Mouse (Mus musculus) lung, embryonic 14.5 days (tissue): ENCODE measurements at regions not wholly inside any gene's neighbourhood (a gene's known extent, or its start where the extent isn't known, plus 50 kb on each side); places are given as distances from the start of the nearest gene placed in this dataset.

Experiments used
- ATAC-seq: fragments of 200-750 bp; cut with Nextera tagmentation; 2 replicates; pipeline ENCODE4 v1.8.0; 2017; ENCODE audit warnings: mild to moderate bottlenecking, moderate TSS enrichment, moderate library complexity; ENCODE audit not compliant: insufficient read depth
- DNase-seq: peaks from one replicate; pipeline ENCODE4 v3.0.0-alpha.2; 2015
- H3K27ac ChIP-seq: fragments of 300-500 bp; sonication (generic); 2 replicates; pipeline ENCODE4 v1.5.1; 2014; ENCODE audit warnings: low read depth, mild to moderate bottlenecking, moderate library complexity
- H3K27me3 ChIP-seq: fragments of 300-500 bp; sonication (generic); 2 replicates; pipeline ENCODE4 v1.6.1; 2014; ENCODE audit warnings: low read length, control low read depth; ENCODE audit not compliant: insufficient read depth
- H3K36me3 ChIP-seq: fragments of 300-500 bp; sonication (generic); 2 replicates; pipeline ENCODE4 v1.6.1; 2014; ENCODE audit warnings: control low read depth; ENCODE audit not compliant: insufficient read depth
- H3K4me1 ChIP-seq: fragments of 300-500 bp; sonication (generic); 2 replicates; pipeline ENCODE4 v1.6.1; 2014; ENCODE audit warnings: antibody characterized with exemption, control low read depth; ENCODE audit not compliant: insufficient read depth
- H3K4me2 ChIP-seq: fragments of 300-500 bp; sonication (generic); 2 replicates; pipeline ENCODE4 v1.6.1; 2014; ENCODE audit warnings: mild to moderate bottlenecking
- H3K4me3 ChIP-seq: fragments of 300-500 bp; sonication (generic); 2 replicates; pipeline ENCODE4 v1.5.1; 2014; ENCODE audit warnings: low read depth, low read length
- H3K9ac ChIP-seq: fragments of 300-500 bp; sonication (generic); 2 replicates; pipeline ENCODE4 v1.6.1; 2014
- H3K9me3 ChIP-seq: fragments of 300-500 bp; sonication (generic); 2 replicates; pipeline ENCODE4 v1.6.1; 2016; ENCODE audit warnings: low read depth, low read length, control low read depth
- CTCF ChIP-seq: IDR thresholded peaks from 2 replicates; pipeline ENCODE4 v1.5.1; 2016; ENCODE audit warnings: antibody characterized with exemption, low read depth
- WGBS: fragments of 180-500 bp; shearing (Covaris S2); extraction: QIAGEN DNeasy Blood & Tissue Kit; methylation state at CpG from one replicate; pipeline ENCODE4 v1.1.7; 2014; 5-methylcytosine and 5-hydroxymethylcytosine counted together

GRCm38 (mm10) chr1:75866556-75866955, 320.5 kb downstream of the Slc4a3 start:
- DNase-seq (peak; percentile 62), ATAC-seq (peak; percentile 28; the same call in 1 of the 2 replicates)
- H3K4me1 ChIP-seq = no peaks in the 10 kb centered on the region; the same call in 1 of the 2 replicates
- WGBS = 42% methylated on average over 6 of the region's 6 CpGs
- no peak overlapping the region for H3K4me3 ChIP-seq
- no peaks in the 10 kb centered on the region for H3K27me3 ChIP-seq
- H3K36me3 ChIP-seq = no peaks in the 10 kb centered on the region
- no peak overlapping the region for H3K9ac ChIP-seq
- H3K27ac ChIP-seq = no peak overlapping the region
- no peaks in the 10 kb centered on the region for H3K9me3 ChIP-seq
- H3K4me2 ChIP-seq = no peak overlapping the region
- TF ChIP-seq CTCF = no peak

DNA sequence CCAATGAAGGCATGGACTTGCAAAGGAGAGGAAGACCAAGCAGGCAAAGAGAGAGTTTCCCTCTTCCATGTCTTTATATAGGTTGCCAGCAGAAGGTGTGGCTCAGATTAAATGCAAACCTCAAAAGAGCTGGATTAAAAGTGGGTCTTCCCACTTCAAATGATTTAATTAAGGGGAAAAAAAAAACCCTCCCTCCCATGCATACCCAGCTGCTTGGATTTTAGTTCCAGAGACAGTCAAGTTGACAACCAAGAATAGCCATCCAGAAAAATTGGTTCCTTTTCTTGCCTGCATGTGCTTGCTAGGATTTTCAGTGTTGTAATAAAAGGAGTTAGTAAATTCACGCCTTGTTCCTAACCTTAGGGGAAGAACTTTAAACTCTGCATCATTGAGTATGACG, 323.3 kb downstream of the Slc4a3 start:
- no peak overlapping the region for H3K4me3 ChIP-seq
- no peaks in the 10 kb centered on the region for H3K27me3 ChIP-seq
- no peak overlapping the region for H3K9ac ChIP-seq
- no peak for ATAC-seq
- DNase-seq = no peak
- no peaks in the 10 kb centered on the region for H3K9me3 ChIP-seq
- TF ChIP-seq CTCF = no peak
- H3K4me2 ChIP-seq = no peak overlapping the region
- no peak overlapping the region for H3K27ac ChIP-seq
- H3K4me1 ChIP-seq = no peaks in the 10 kb centered on the region; the same call in 1 of the 2 replicates
- H3K36me3 ChIP-seq = no peaks in the 10 kb centered on the region
- 84% methylated on average over 2 of the region's 2 CpGs for WGBS

DNA sequence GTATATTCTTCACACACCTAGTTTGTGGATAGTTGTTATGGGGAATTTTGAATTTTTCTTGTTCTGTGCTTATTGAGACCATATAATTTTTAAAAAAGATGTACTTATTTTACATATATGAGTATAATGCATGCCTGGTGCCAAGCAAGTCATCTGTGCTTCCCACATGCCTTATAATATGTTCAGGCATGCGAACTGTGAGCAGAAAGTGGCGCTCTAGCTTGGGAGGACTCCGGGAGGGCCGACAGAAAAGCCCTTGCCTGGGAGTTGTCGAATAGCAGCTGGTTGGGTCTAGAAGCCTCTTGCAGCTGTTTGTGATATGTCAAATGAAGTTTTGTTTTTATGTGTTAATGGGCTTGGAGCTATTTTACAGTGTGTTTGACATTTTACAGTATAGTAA, 323.8 kb downstream of the Slc4a3 start:
- Histone ChIP-seq H3K27ac (no peak overlapping the region), H3K27me3 (no peaks in the 10 kb centered on the region), H3K4me1 (no peaks in the 10 kb centered on the region; the same call in 1 of the 2 replicates), H3K9ac (no peak overlapping the region), H3K4me2 (no peak overlapping the region), H3K9me3 (no peaks in the 10 kb centered on the region), H3K4me3 (no peak overlapping the region), H3K36me3 (no peaks in the 10 kb centered on the region)
- no peak for ATAC-seq
- no peak for TF ChIP-seq CTCF
- peak; percentile 40 for DNase-seq
- 49% methylated on average over 5 of the region's 5 CpGs for WGBS

DNA sequence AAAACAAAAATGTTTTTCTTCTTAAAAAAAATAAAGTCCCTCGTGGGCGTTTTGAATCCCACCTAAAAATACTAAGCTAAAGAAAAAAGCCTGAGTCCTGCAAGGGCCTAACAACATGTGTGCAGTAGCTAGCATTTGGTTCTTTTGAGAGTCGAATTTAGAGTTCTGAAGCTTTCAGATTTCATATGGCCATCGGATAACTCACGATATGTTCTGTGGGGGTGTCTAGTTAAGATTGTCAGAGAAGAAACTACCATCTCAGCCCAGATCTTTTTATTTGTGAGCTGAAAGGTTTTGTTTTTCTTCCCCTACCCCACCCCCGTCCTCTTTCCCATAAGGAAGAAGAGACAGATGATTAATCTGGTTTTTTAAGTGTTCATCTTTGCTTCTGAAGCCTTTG, 327.8 kb downstream of the Slc4a3 start:
- Histone ChIP-seq H3K36me3 (no peaks in the 10 kb centered on the region), H3K27ac (no peak overlapping the region), H3K9ac (no peak overlapping the region), H3K4me3 (no peak overlapping the region), H3K4me2 (no peak overlapping the region), H3K4me1 (no peaks in the 10 kb centered on the region), H3K27me3 (no peaks in the 10 kb centered on the region), H3K9me3 (no peaks in the 10 kb centered on the region)
- DNase-seq (no peak), ATAC-seq (no peak)
- 84% methylated on average over 6 of the region's 6 CpGs for WGBS
- TF ChIP-seq CTCF = no peak

- Histone ChIP-seq H3K9ac (no peak overlapping the region), H3K36me3 (no peaks in the 10 kb centered on the region), H3K9me3 (no peaks in the 10 kb centered on the region), H3K4me2 (no peak overlapping the region), H3K4me1 (no peaks in the 10 kb centered on the region), H3K4me3 (no peak overlapping the region), H3K27me3 (no peaks in the 10 kb centered on the region), H3K27ac (no peak overlapping the region)
- ATAC-seq (no peak), DNase-seq (no peak)
- WGBS = 71% methylated on average over 5 of the region's 5 CpGs
- TF ChIP-seq CTCF = no peak
Measured at GRCm38 (mm10) chr1:75877209-75877608, 331.1 kb downstream of the Slc4a3 start.

DNA sequence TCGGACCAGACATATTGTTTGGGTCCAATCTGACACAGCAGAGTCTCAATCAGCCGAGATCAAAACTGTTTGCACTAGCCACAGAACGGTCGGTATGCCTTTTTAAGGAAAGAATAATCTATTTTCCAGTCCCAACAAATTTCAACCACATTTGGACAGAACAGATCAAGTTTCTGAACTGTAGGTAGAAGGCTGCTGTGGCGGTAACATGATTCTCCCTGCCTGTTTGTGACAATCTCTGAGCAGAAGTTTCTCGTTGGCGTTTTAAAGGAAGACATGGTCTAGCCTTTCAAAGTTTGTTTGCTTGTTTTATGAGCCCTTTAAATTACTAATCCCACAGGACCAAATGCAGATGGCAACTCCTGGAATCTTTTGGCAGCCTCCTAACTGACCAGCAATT, 339.6 kb downstream of the Slc4a3 start:
- Histone ChIP-seq H3K27ac (no peak overlapping the region), H3K27me3 (no peaks in the 10 kb centered on the region), H3K4me1 (no peaks in the 10 kb centered on the region), H3K9me3 (no peaks in the 10 kb centered on the region), H3K4me3 (no peak overlapping the region), H3K4me2 (no peak overlapping the region), H3K36me3 (no peaks in the 10 kb centered on the region), H3K9ac (no peak overlapping the region)
- 4% methylated on average over 7 of the region's 7 CpGs for WGBS
- no peak for TF ChIP-seq CTCF
- DNase-seq (peak; percentile 11), ATAC-seq (no peak)

- no peak for DNase-seq
- 40% methylated on average over 9 of the region's 9 CpGs for WGBS
Measured at GRCm38 (mm10) chr1:75888499-75889208, 342.6 kb downstream of the Slc4a3 start.

More at GRCm38 (mm10) chr1:75888499-75889208, 342.6 kb downstream of the Slc4a3 start:
- Histone ChIP-seq H3K27ac (no peak overlapping the region), H3K27me3 (no peaks in the 10 kb centered on the region), H3K4me1 (no peaks in the 10 kb centered on the region), H3K4me3 (no peak overlapping the region), H3K4me2 (no peak overlapping the region), H3K36me3 (no peaks in the 10 kb centered on the region), H3K9ac (no peak overlapping the region), H3K9me3 (no peaks in the 10 kb centered on the region; the same call in 1 of the 2 replicates)
- TF ChIP-seq CTCF = no peak
- no peak for ATAC-seq
